9 mouse cellular contexts compared by ENCODE assay signal in the genomic region with DNA sequence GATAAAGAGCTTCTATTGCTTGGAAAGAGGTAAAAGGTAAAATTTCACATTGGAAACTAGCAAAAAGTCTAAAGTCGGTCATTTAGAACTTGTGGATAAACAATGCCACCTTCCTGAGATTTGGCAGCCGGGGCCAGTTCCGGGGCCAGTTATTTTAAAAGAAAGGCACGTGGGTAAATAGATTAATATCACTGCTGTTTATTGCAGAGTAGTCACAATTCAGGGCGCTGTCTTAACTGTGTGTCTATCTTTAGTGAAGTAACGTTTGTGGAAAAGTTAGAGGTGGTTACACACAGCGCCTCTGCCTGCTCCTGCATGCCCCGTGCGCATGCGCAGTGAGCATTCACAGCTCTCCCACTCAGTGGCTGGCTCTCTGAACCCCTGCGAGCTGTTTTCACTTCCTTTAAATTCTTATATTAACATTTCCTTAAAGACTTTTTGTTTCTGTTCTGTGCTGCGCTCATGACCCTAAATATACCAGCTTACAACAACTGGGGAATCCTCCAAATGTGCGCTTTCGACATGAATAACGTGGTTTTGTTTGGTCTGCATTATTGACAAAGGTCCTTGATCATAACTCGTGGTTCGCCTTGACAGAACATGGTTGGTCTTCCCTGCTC. TPM values are rescaled to one million over a fixed set of nuclear protein-coding genes. Genes with fewer than 3 reads are reported as not detected.
DNase-seq lines count a peak whose midpoint lies in the region; ATAC-seq and TF ChIP-seq lines count a peak whose summit lies in the region.
"Had no signal": no experiment of that assay in that cellular context is flagged by ENCODE, and none has a peak within 500 bp of the region (broad histone marks: within the 10 kb centered on the region; RNA-seq: fewer than 3 reads in every experiment).

No protein-coding gene starts in this region.

- DNase-seq in frontal cortex, postnatal 14 days (ENCODE audit: low spot score in 2 of 2): no peak
- no peak for DNase-seq in G1E (ENCODE audit: low spot score)
- DNase-seq in right cerebral cortex, postnatal 14 days: peak; percentile 31
- DNase-seq in urinary bladder, postnatal 14 days (ENCODE audit: low spot score): peak; percentile 75
- no peak for DNase-seq in cerebellum, adult 9-10 months

- ATAC-seq in frontal cortex, adult (ENCODE audit: low TSS enrichment): peak; percentile 62
- peak; percentile 23; the same call in 1 of the 2 replicates for ATAC-seq in G1E (ENCODE audit: extremely low read depth, insufficient number of reproducible peaks, low FRiP score, poor library complexity, severe bottlenecking)
- no peak for ATAC-seq in heart, embryonic 11.5 days (replicated peaks; ENCODE audit: insufficient number of reproducible peaks, low FRiP score, low TSS enrichment)
- ATAC-seq in liver, embryonic 12.5 days: no peak; the same call in 1 of the 2 replicates

- WGBS in heart, embryonic 11.5 days (ENCODE audit: insufficient replicate concordance): 70% methylated on average over 17 of the region's 17 CpGs
- WGBS in liver, embryonic 12.5 days (ENCODE audit: insufficient replicate concordance): 56% methylated on average over 17 of the region's 17 CpGs

- H3K4me1 ChIP-seq in G1E (ENCODE audit: insufficient read depth, low read depth, low read length): no peaks in the 10 kb centered on the region; the same call in 1 of the 2 replicates
- H3K4me1 ChIP-seq in heart, embryonic 11.5 days (ENCODE audit: control insufficient read depth, insufficient read depth, low read length): peaks cover 66% of the 10 kb centered on the region
- H3K4me1 ChIP-seq in liver, embryonic 12.5 days: peaks cover 54% of the 10 kb centered on the region

- H3K27me3 ChIP-seq in G1E (ENCODE audit: insufficient read depth, low read length): no peaks in the 10 kb centered on the region
- 0 out of 2 replicates have a peak, but pooled peaks cover 2% of the 10 kb centered on the region for H3K27me3 ChIP-seq in heart, embryonic 11.5 days (ENCODE audit: control insufficient read depth, insufficient read depth, low read length)
- H3K27me3 ChIP-seq in liver, embryonic 12.5 days (replicated peaks): no peaks in the 10 kb centered on the region
- H3K27me3 ChIP-seq: hindbrain, embryonic 15.5 days had no signal

- H3K4me2 ChIP-seq in heart, embryonic 11.5 days: no peak overlapping the region
- H3K4me2 ChIP-seq in liver, embryonic 12.5 days: peak overlapping the region; percentile 3; the same call in 1 of the 2 replicates
- H3K4me2 ChIP-seq: hindbrain, embryonic 15.5 days had no signal

- H3K4me3 ChIP-seq in G1E (ENCODE audit: low read depth, low read length): no peak overlapping the region
- no peak overlapping the region for H3K4me3 ChIP-seq in heart, embryonic 11.5 days (ENCODE audit: low read depth, low read length)
- no peak overlapping the region for H3K4me3 ChIP-seq in liver, embryonic 12.5 days
- H3K4me3 ChIP-seq: hindbrain, embryonic 15.5 days had no signal

- peak overlapping the region; percentile 67 for H3K27ac ChIP-seq in heart, embryonic 11.5 days (ENCODE audit: low read depth, low read length)
- peak overlapping the region; percentile 63 for H3K27ac ChIP-seq in liver, embryonic 12.5 days
- H3K27ac ChIP-seq: hindbrain, embryonic 15.5 days had no signal

- 0 out of 2 replicates have a peak overlapping the region, but pooled peaks have one; percentile 22 for H3K9ac ChIP-seq in heart, embryonic 11.5 days (ENCODE audit: low read depth, low read length)
- no peak overlapping the region for H3K9ac ChIP-seq in liver, embryonic 12.5 days
- H3K9ac ChIP-seq: hindbrain, embryonic 15.5 days had no signal

- H3K9me3 ChIP-seq in G1E (replicated peaks): no peaks in the 10 kb centered on the region
- no peaks in the 10 kb centered on the region for H3K9me3 ChIP-seq in heart, embryonic 11.5 days (replicated peaks; ENCODE audit: control insufficient read depth, low read length)
- no peaks in the 10 kb centered on the region for H3K9me3 ChIP-seq in liver, embryonic 12.5 days (replicated peaks)
- H3K9me3 ChIP-seq: hindbrain, embryonic 15.5 days had no signal

- no peak for TF ChIP-seq CTCF in G1E (IDR thresholded peaks at IDR 0.05; ENCODE audit: low read depth, low read length)

- peaks cover 25% of the 10 kb centered on the region for H3K36me3 ChIP-seq in G1E (replicated peaks)
- no peaks in the 10 kb centered on the region for H3K36me3 ChIP-seq in heart, embryonic 11.5 days (ENCODE audit: control insufficient read depth, insufficient read depth, low read length)
- no peaks in the 10 kb centered on the region for H3K36me3 ChIP-seq in liver, embryonic 12.5 days
- H3K36me3 ChIP-seq: hindbrain, embryonic 15.5 days had no signal

RNA-seq across cellular contexts. Expression of gene Cblb, which starts 29.2 kb away (rescaled TPM):
- total RNA-seq in G1E (2014; fragmentation: Nextera tagmentation) (31.9 and 36.9 TPM in 2 replicates), G1E (2017) (7.0 and 9.1 TPM in 2 replicates)
- polyA plus RNA-seq in G1E (2012): 3.1 and 5.4 TPM in 2 replicates
- polyA plus RNA-seq in heart, embryonic 11.5 days (2014; fragmentation: Nextera tagmentation; extraction: Ambion mirVana): 15.3 and 17.4 TPM in 2 replicates
- 3.4 and 3.7 TPM in 2 replicates for polyA plus RNA-seq in liver, embryonic 12.5 days (2016; fragmentation: Nextera tagmentation; extraction: Ambion mirVana)

Comparison
In these comparisons a context has a peak if more than half of its experiments do, and no peak if none do; other contexts are left out.
1. ATAC-seq: peak in frontal cortex, adult (single experiment) and G1E (single experiment); none in heart, embryonic 11.5 days (single experiment) and liver, embryonic 12.5 days (single experiment).
2. DNase-seq: peak in right cerebral cortex, postnatal 14 days (single experiment) and urinary bladder, postnatal 14 days (single experiment); none in frontal cortex, postnatal 14 days (0 of 2), G1E (single experiment) and cerebellum, adult 9-10 months (single experiment).